In the genomic region with DNA sequence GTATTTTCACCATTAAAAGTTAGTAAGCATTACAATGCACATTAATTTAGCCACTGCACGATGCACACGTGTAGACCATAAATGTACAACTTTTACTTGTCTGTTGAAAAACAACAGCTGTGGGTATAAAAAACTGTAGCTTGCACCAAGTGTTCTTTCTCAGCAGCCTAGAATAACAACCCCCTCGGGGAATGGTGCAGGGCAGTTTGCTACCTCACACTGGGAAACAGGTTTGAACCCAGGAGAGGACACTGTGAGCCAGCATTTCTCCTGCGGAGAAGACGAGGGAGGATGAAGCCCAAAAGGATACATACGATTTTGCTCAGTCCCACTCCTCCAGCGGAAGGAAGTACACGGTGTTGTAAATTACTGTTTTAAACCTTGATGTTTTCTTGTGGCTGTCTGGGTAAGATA, we compare ENCODE assay signal across 23 mouse cellular contexts.
A peak's percentile ranks its signal among the peaks of the same experiment; 100 is the strongest.
DNase-seq lines count a peak whose midpoint lies in the region; ATAC-seq and TF ChIP-seq lines count a peak whose summit lies in the region.
"Had no signal": no experiment of that assay in that cellular context is flagged by ENCODE, and none has a peak within 500 bp of the region (broad histone marks: within the 10 kb centered on the region; RNA-seq: fewer than 3 reads in every experiment).

No protein-coding gene starts in this region.

- H3K9me3 ChIP-seq in limb, embryonic 12.5 days, result no peaks in the 10 kb centered on the region
- no peaks in the 10 kb centered on the region for H3K9me3 ChIP-seq in limb, embryonic 10.5 days (replicated peaks)

- no peak overlapping the region for H3K9ac ChIP-seq in limb, embryonic 12.5 days (replicated peaks)

- no peak overlapping the region for H3K4me3 ChIP-seq in kidney, adult 2 months (ENCODE audit: insufficient read depth, low read depth, low read length)
- no peak overlapping the region for H3K4me3 ChIP-seq in limb, embryonic 12.5 days (replicated peaks)
- no peak overlapping the region for H3K4me3 ChIP-seq in limb, embryonic 10.5 days
- H3K4me3 ChIP-seq: heart, adult 2 months had no signal

- 43% methylated on average over 8 of the region's 8 CpGs for WGBS in kidney, adult 2 months
- 48% methylated on average over 8 of the region's 8 CpGs for WGBS in limb, embryonic 12.5 days
- 87% methylated on average over 8 of the region's 8 CpGs for WGBS in limb, embryonic 10.5 days

- H3K27me3 ChIP-seq in kidney, adult 2 months (replicated peaks; ENCODE audit: control insufficient read depth, insufficient read depth, low read length), result no peaks in the 10 kb centered on the region
- H3K27me3 ChIP-seq in limb, embryonic 12.5 days, result no peaks in the 10 kb centered on the region
- H3K27me3 ChIP-seq in limb, embryonic 10.5 days (ENCODE audit: low read depth, poor library complexity, severe bottlenecking), result no peaks in the 10 kb centered on the region

- H3K4me1 ChIP-seq in kidney, adult 2 months (ENCODE audit: control insufficient read depth, insufficient read depth, low read length), result no peaks in the 10 kb centered on the region
- H3K4me1 ChIP-seq in limb, embryonic 12.5 days (replicated peaks), result peaks cover 16% of the 10 kb centered on the region
- no peaks in the 10 kb centered on the region; the same call in 1 of the 2 replicates for H3K4me1 ChIP-seq in limb, embryonic 10.5 days

- no peak overlapping the region for H3K27ac ChIP-seq in kidney, adult 2 months (ENCODE audit: insufficient read depth, low read depth, low read length)
- peak overlapping the region; percentile 62 for H3K27ac ChIP-seq in limb, embryonic 12.5 days
- no peak overlapping the region for H3K27ac ChIP-seq in limb, embryonic 10.5 days
- H3K27ac ChIP-seq: heart, adult 2 months; hindbrain, postnatal 0 days had no signal

- TF ChIP-seq CTCF in kidney, adult 2 months (conservative IDR thresholded peaks at IDR 0.05; ENCODE audit: insufficient read depth, insufficient read length, low read depth, low read length), result no peak

- TF ChIP-seq POLR2A in kidney, adult 2 months (IDR thresholded peaks at IDR 0.05; ENCODE audit: low read depth, low read length), result no peak

- ATAC-seq in limb, embryonic 12.5 days (ENCODE audit: insufficient number of reproducible peaks, insufficient read depth, low FRiP score, low TSS enrichment, low read depth), result 0 out of 2 replicates have a peak, but pooled peaks have one; percentile 59
- ATAC-seq: forebrain, embryonic 16.5 days; hindbrain, postnatal 0 days; midbrain, embryonic 16.5 days had no signal

- no peak overlapping the region for H3K4me2 ChIP-seq in limb, embryonic 12.5 days

- DNase-seq in kidney, adult 2 months, result peak; percentile 4
- no peak for DNase-seq in kidney, postnatal 14 days
- no peak for DNase-seq in limb, embryonic 10.5 days (ENCODE audit: low spot score)
- peak; percentile 31 for DNase-seq in brain, adult 2 months (ENCODE audit: low read depth, low spot score)
- peak; percentile 30 for DNase-seq in naive thymus-derived CD4-positive, alpha-beta T cell, adult 2 months (ENCODE audit: low read depth)
- no peak for DNase-seq in layer of hippocampus, postnatal 36 days
- no peak for DNase-seq in ovary, postnatal 10 days (ENCODE audit: low spot score)
- DNase-seq: adrenal gland, postnatal 25 days; cerebellum, adult 11-12 months; cerebellum, postnatal 14 days; embryo, embryonic 11 days; gastrocnemius, postnatal 14 days; heart, adult 2 months; heart, postnatal 4 days; kidney, adult 9 months; layer of hippocampus, adult 9-11 months; liver; lung, postnatal 36 days; retina, postnatal 1 day had no signal

- no peaks in the 10 kb centered on the region for H3K36me3 ChIP-seq in kidney, adult 2 months (ENCODE audit: control insufficient read depth, insufficient read depth, low read length)
- H3K36me3 ChIP-seq in limb, embryonic 12.5 days, result no peaks in the 10 kb centered on the region
- H3K36me3 ChIP-seq in limb, embryonic 10.5 days, result no peaks in the 10 kb centered on the region

Comparison
In these comparisons a context has a peak if more than half of its experiments do, and no peak if none do; other contexts are left out.
1. DNase-seq: peak in kidney, adult 2 months (single experiment), brain, adult 2 months (single experiment) and naive thymus-derived CD4-positive, alpha-beta T cell, adult 2 months (single experiment); none in kidney, postnatal 14 days (single experiment), limb, embryonic 10.5 days (single experiment), layer of hippocampus, postnatal 36 days (0 of 2) and ovary, postnatal 10 days (single experiment).